16 mouse cellular contexts compared by ENCODE assay signal in genomic region chr7:135157571-135157970, GRCm38 (mm10).
"Had no signal": no experiment of that assay in that cellular context is flagged by ENCODE, and none has a peak within 500 bp of the region (broad histone marks: within the 10 kb centered on the region; RNA-seq: fewer than 3 reads in every experiment).

No protein-coding gene starts in this region.

- H3K9me3 ChIP-seq: lung, embryonic 15.5 days; megakaryocyte, embryonic 14.5 days; midbrain, embryonic 13.5 days; midbrain, embryonic 15.5 days; neural tube, embryonic 12.5 days had no signal

- DNase-seq: liver, postnatal 0 days; lung, adult 2 months; lung, postnatal 14 days; lung, postnatal 36 days; right cerebral cortex, postnatal 14 days; spleen, adult 18-20 months; thymus, postnatal 14 days; thymus, postnatal 36 days had no signal

- H3K4me1 ChIP-seq: lung, embryonic 15.5 days; megakaryocyte, embryonic 14.5 days; midbrain, embryonic 13.5 days; midbrain, embryonic 15.5 days; neural tube, embryonic 12.5 days had no signal

- H3K9ac ChIP-seq: liver, postnatal 0 days; lung, embryonic 15.5 days; midbrain, embryonic 13.5 days; midbrain, embryonic 15.5 days; neural tube, embryonic 12.5 days had no signal

- H3K4me3 ChIP-seq: lung, embryonic 15.5 days; megakaryocyte, embryonic 14.5 days; midbrain, embryonic 13.5 days; midbrain, embryonic 15.5 days; neural tube, embryonic 12.5 days had no signal

- H3K27ac ChIP-seq: lung, embryonic 15.5 days; macrophage; midbrain, embryonic 13.5 days; midbrain, embryonic 15.5 days; neural tube, embryonic 12.5 days had no signal

- ATAC-seq: liver, postnatal 0 days; lung, postnatal 0 days; midbrain, embryonic 13.5 days; midbrain, embryonic 15.5 days had no signal

- H3K4me2 ChIP-seq: lung, embryonic 15.5 days; midbrain, embryonic 11.5 days; midbrain, embryonic 13.5 days; midbrain, embryonic 15.5 days; neural tube, embryonic 12.5 days had no signal

- H3K36me3 ChIP-seq: midbrain, embryonic 13.5 days; midbrain, embryonic 15.5 days; neural tube, embryonic 12.5 days had no signal

- H3K27me3 ChIP-seq: lung, embryonic 15.5 days; megakaryocyte, embryonic 14.5 days; midbrain, embryonic 13.5 days; midbrain, embryonic 15.5 days; neural tube, embryonic 12.5 days had no signal
